Mouse (Mus musculus): ENCODE measurements around the gene Zbtb24. TPM values are rescaled to one million over a fixed set of nuclear protein-coding genes. Genes with fewer than 3 reads are reported as not detected.

The Zbtb24 gene
- polyA plus RNA-seq, 1 experiment from 2014 or later = 4.6 TPM

DNA sequence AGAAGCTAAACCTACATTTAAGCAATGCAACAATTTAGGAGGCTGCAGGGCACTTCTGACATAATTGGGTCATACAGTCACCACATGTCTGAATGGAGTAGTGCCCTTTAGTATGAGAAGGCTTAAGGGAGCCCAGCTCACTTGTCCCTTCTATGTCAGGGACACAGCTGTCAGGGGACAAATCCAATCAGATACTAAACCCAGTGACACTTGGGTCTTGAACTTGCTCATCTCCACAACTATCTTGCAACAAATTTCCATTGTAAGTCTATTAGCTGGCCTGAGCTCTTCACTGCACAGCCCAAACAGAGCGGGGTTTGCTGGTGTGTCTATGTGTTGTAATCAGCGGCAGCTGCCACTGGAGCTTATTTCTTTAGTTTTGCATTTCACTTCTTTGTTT, 26.5 kb upstream of the Zbtb24 start:
- Histone ChIP-seq H3K27ac (ENCODE audit: low read length) (no peak overlapping the region), H3K4me3 (ENCODE audit: low read depth, low read length) (no peak overlapping the region), H3K4me2 (ENCODE audit: low read depth, low read length) (no peak overlapping the region), H3K9ac (ENCODE audit: low read depth, low read length) (no peak overlapping the region), H3K27me3 (ENCODE audit: control insufficient read depth, insufficient read depth, low read depth, low read length) (no peaks in the 10 kb centered on the region), H3K9me3 (replicated peaks; ENCODE audit: control insufficient read depth, low read length) (no peaks in the 10 kb centered on the region), H3K4me1 (ENCODE audit: control insufficient read depth, low read depth, low read length) (no peaks in the 10 kb centered on the region), H3K36me3 (ENCODE audit: control insufficient read depth, insufficient read depth) (no peaks in the 10 kb centered on the region)
- 76% methylated on average over 2 of the region's 2 CpGs for WGBS (ENCODE audit: insufficient replicate concordance)
- ATAC-seq (ENCODE audit: low read depth) = no peak

DNA sequence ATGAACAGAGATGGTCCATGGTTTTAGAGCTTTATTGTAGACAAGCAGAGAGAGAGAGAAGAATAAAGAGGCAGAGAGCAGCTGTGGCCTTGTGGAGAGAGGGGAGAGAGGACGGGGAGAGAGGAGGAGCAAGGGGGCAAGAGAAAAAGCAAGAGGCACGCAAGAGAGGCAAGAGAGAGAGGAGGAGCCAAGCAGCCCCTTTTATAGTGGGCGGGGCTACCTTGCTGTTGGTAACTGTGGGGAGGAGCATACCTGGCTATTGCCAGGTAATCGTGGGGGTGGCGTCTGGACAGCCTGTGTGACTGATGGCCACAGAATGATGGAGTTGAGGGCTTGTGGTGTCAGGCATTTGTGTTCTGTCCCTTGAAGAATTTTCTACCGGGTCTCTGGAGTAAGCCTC, 23.8 kb upstream of the Zbtb24 start:
- H3K9ac ChIP-seq (ENCODE audit: low read depth, low read length) = no peak overlapping the region
- 48% methylated on average over 6 of the region's 6 CpGs for WGBS (ENCODE audit: insufficient replicate concordance)
- no peak for ATAC-seq (ENCODE audit: low read depth)
- H3K4me2 ChIP-seq (ENCODE audit: low read depth, low read length) = no peak overlapping the region
- no peaks in the 10 kb centered on the region for H3K4me1 ChIP-seq (ENCODE audit: control insufficient read depth, low read depth, low read length)
- no peak overlapping the region for H3K4me3 ChIP-seq (ENCODE audit: low read depth, low read length)
- H3K9me3 ChIP-seq (replicated peaks; ENCODE audit: control insufficient read depth, low read length) = no peaks in the 10 kb centered on the region
- H3K27ac ChIP-seq (ENCODE audit: low read length) = no peak overlapping the region
- no peaks in the 10 kb centered on the region for H3K36me3 ChIP-seq (ENCODE audit: control insufficient read depth, insufficient read depth)
- H3K27me3 ChIP-seq (ENCODE audit: control insufficient read depth, insufficient read depth, low read depth, low read length) = no peaks in the 10 kb centered on the region

DNA sequence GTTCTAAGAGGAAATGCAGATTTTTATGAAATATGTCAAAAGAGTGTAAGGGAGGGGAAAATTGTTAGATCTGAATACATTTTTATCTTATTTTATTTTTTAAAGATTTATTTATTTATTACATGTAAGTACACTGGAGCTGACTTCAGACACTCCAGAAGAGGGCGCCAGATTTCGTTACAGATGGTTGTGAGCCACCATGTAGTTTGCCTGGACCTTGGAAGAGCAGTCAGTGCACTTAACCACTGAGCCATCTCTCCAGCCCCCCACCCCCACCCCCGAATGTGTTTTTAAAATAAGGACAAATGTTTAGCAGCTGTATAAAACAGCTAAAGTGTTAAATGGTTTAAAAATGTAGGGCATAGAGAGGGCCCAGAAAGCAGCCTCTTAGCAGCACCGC, 15.6 kb upstream of the Zbtb24 start:
- Histone ChIP-seq H3K27me3 (ENCODE audit: control insufficient read depth, insufficient read depth, low read depth, low read length) (no peaks in the 10 kb centered on the region), H3K36me3 (ENCODE audit: control insufficient read depth, insufficient read depth) (no peaks in the 10 kb centered on the region), H3K9me3 (replicated peaks; ENCODE audit: control insufficient read depth, low read length) (no peaks in the 10 kb centered on the region), H3K9ac (ENCODE audit: low read depth, low read length) (no peak overlapping the region), H3K4me1 (ENCODE audit: control insufficient read depth, low read depth, low read length) (no peaks in the 10 kb centered on the region), H3K4me3 (ENCODE audit: low read depth, low read length) (no peak overlapping the region), H3K27ac (ENCODE audit: low read length) (no peak overlapping the region), H3K4me2 (ENCODE audit: low read depth, low read length) (no peak overlapping the region)
- WGBS (ENCODE audit: insufficient replicate concordance) = 24% methylated on average over 4 of the region's 4 CpGs
- ATAC-seq (ENCODE audit: low read depth) = no peak

DNA sequence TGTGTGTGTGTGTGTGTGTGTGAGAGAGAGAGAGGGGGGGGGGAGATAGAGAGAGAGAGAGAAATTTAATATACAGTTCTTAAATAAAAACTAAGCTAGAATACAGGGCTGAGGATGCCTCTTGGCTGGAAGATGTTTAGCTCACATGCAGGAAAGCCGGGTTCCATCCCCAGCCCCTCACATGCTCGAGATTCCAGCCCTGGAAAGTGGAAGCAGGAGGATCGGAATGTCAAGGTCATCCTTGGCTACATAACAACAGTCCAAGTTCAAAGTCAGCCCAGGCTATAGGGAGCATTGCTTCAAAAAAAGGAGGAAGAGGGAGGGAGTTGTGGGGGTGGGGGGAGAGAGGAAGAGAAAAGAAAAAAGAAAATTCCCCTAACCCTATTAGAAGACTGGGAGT, 15.0 kb upstream of the Zbtb24 start:
- Histone ChIP-seq H3K4me2 (ENCODE audit: low read depth, low read length) (no peak overlapping the region), H3K9ac (ENCODE audit: low read depth, low read length) (no peak overlapping the region), H3K9me3 (replicated peaks; ENCODE audit: control insufficient read depth, low read length) (no peaks in the 10 kb centered on the region), H3K36me3 (ENCODE audit: control insufficient read depth, insufficient read depth) (no peaks in the 10 kb centered on the region), H3K27ac (ENCODE audit: low read length) (no peak overlapping the region), H3K4me3 (ENCODE audit: low read depth, low read length) (no peak overlapping the region), H3K4me1 (ENCODE audit: control insufficient read depth, low read depth, low read length) (no peaks in the 10 kb centered on the region), H3K27me3 (ENCODE audit: control insufficient read depth, insufficient read depth, low read depth, low read length) (no peaks in the 10 kb centered on the region)
- WGBS (ENCODE audit: insufficient replicate concordance) = 33% methylated on average over 3 of the region's 3 CpGs
- no peak for ATAC-seq (ENCODE audit: low read depth)

DNA sequence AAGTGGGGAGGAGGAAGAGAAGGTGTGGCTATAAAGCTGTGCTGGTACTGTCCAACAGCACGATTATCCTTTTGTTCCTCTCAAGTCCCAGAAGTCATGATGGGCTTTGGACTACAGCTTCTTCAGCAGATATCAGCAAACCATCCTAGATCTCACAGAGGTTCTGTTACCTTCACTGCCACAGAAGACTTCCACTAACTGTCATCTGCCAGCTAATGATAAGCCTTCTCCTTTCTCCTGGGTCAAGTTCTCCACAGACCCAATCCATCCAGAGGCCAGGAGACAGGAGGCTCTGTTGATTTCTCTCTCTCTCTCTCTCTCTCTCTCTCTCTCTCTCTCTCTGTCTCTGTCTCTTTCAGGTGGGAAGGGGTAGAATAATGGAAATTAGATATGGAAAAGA, 2.0 kb upstream of the Zbtb24 start:
- Histone ChIP-seq H3K27me3 (ENCODE audit: control insufficient read depth, insufficient read depth, low read depth, low read length) (no peaks in the 10 kb centered on the region), H3K4me1 (ENCODE audit: control insufficient read depth, low read depth, low read length) (peaks cover 15% of the 10 kb centered on the region), H3K27ac (ENCODE audit: low read length) (no peak overlapping the region), H3K4me2 (ENCODE audit: low read depth, low read length) (no peak overlapping the region), H3K36me3 (ENCODE audit: control insufficient read depth, insufficient read depth) (no peaks in the 10 kb centered on the region; the same call in 1 of the 2 replicates), H3K9me3 (replicated peaks; ENCODE audit: control insufficient read depth, low read length) (no peaks in the 10 kb centered on the region), H3K4me3 (ENCODE audit: low read depth, low read length) (no peak overlapping the region), H3K9ac (ENCODE audit: low read depth, low read length) (no peak overlapping the region)
- no peak for ATAC-seq (ENCODE audit: low read depth)
- 5% methylated on average over 1 of the region's 1 CpGs for WGBS (ENCODE audit: insufficient replicate concordance)

DNA sequence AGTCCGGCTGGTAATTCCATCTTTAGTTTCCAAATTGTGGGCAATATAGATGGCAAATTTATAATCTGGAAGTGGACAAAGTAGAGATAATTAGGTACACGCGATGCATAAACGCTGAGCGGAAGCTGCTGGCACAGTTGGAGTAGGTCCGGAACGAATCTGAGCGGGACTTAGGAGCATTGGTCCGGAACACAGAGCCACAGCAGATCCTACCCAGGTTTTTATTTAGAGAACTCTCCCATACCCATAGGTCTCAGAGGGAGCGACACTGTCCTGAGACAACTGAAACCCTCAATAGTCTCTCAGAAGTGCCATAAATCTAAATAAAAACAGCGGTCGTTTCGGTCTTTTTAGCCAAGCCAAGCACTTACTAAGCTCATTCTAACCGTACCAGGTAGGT, 499 bp upstream of the Zbtb24 start:
- WGBS (ENCODE audit: insufficient replicate concordance) = 12% methylated on average over 14 of the region's 14 CpGs
- peak; percentile 15; the same call in 1 of the 2 replicates for ATAC-seq (ENCODE audit: low read depth)
- Histone ChIP-seq H3K4me2 (ENCODE audit: low read depth, low read length) (peak overlapping the region; percentile 88), H3K27ac (ENCODE audit: low read length) (peak overlapping the region; percentile 89), H3K4me1 (ENCODE audit: control insufficient read depth, low read depth, low read length) (peaks cover 15% of the 10 kb centered on the region), H3K27me3 (ENCODE audit: control insufficient read depth, insufficient read depth, low read depth, low read length) (no peaks in the 10 kb centered on the region), H3K4me3 (ENCODE audit: low read depth, low read length) (peak overlapping the region; percentile 94), H3K9me3 (replicated peaks; ENCODE audit: control insufficient read depth, low read length) (no peaks in the 10 kb centered on the region), H3K9ac (ENCODE audit: low read depth, low read length) (peak overlapping the region; percentile 73), H3K36me3 (ENCODE audit: control insufficient read depth, insufficient read depth) (no peaks in the 10 kb centered on the region; the same call in 1 of the 2 replicates)

DNA sequence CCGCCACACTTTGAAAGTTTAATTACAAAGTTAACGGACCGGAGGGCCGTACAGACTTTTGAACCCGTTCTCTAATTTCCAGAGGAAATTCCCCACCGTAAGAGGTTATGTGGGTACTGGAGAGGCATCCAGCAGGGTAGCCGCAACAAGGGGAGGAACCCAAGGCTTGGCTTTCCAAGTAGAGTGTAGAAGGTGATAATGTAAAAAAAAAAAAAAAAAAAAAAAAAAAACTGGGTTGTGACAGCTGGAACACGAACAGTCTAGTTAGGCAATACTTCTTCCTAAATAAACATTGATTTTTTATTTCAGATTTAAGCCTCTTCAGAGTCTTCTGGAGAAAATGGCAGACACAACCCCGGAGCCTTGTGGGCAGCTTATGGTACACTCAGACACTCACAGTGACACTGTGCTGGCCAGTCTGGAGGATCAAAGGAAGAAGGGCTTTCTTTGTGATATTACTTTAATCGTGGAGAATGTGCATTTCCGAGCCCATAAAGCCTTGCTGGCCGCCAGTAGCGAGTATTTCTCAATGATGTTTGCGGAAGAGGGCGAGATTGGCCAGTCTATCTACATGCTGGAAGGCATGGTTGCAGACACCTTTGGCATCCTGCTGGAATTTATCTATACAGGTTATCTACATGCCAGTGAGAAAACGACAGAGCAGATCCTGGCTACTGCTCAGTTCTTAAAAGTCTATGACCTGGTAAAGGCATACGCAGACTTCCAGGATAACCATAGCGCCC, 768 bp downstream of the Zbtb24 start:
- peak overlapping the region; percentile 94 for H3K4me3 ChIP-seq (ENCODE audit: low read depth, low read length)
- no peaks in the 10 kb centered on the region for H3K9me3 ChIP-seq (replicated peaks; ENCODE audit: control insufficient read depth, low read length)
- H3K4me2 ChIP-seq (ENCODE audit: low read depth, low read length) = peak overlapping the region; percentile 79
- H3K9ac ChIP-seq (ENCODE audit: low read depth, low read length) = peak overlapping the region; percentile 92
- no peaks in the 10 kb centered on the region; the same call in 1 of the 2 replicates for H3K36me3 ChIP-seq (ENCODE audit: control insufficient read depth, insufficient read depth)
- H3K27ac ChIP-seq (ENCODE audit: low read length) = peak overlapping the region; percentile 66
- no peaks in the 10 kb centered on the region for H3K27me3 ChIP-seq (ENCODE audit: control insufficient read depth, insufficient read depth, low read depth, low read length)
- 45% methylated on average over 18 of the region's 18 CpGs for WGBS (ENCODE audit: insufficient replicate concordance)
- no peak for ATAC-seq (ENCODE audit: low read depth)
- H3K4me1 ChIP-seq (ENCODE audit: control insufficient read depth, low read depth, low read length) = peaks cover 15% of the 10 kb centered on the region

DNA sequence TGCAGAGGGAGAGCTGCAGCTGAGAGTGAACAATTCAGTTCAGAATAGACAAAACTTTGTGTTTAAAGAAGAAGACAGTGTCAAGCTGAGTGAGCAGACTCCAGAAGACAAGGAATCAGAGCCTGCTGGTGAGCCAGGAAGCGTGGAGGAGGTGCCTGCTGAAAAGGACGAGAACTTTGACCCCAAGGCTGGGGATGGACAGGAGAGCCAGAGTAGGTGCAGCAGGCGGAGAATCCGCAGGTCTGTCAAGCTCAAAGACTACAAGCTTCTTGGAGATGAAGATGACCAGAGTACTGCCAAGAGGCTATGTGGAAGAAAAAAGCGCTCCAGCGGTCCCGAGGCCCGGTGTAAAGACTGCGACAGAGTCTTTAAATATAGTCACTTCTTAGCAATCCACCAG, 1.5 kb downstream of the Zbtb24 start:
- no peaks in the 10 kb centered on the region for H3K27me3 ChIP-seq (ENCODE audit: control insufficient read depth, insufficient read depth, low read depth, low read length)
- H3K4me2 ChIP-seq (ENCODE audit: low read depth, low read length) = no peak overlapping the region
- H3K9ac ChIP-seq (ENCODE audit: low read depth, low read length) = no peak overlapping the region
- H3K9me3 ChIP-seq (replicated peaks; ENCODE audit: control insufficient read depth, low read length) = no peaks in the 10 kb centered on the region
- H3K36me3 ChIP-seq (ENCODE audit: control insufficient read depth, insufficient read depth) = peaks cover 2% of the 10 kb centered on the region
- H3K4me1 ChIP-seq (ENCODE audit: control insufficient read depth, low read depth, low read length) = peaks cover 15% of the 10 kb centered on the region
- no peak overlapping the region for H3K27ac ChIP-seq (ENCODE audit: low read length)
- ATAC-seq (ENCODE audit: low read depth) = no peak
- WGBS (ENCODE audit: insufficient replicate concordance) = 90% methylated on average over 9 of the region's 9 CpGs
- H3K4me3 ChIP-seq (ENCODE audit: low read depth, low read length) = no peak overlapping the region

DNA sequence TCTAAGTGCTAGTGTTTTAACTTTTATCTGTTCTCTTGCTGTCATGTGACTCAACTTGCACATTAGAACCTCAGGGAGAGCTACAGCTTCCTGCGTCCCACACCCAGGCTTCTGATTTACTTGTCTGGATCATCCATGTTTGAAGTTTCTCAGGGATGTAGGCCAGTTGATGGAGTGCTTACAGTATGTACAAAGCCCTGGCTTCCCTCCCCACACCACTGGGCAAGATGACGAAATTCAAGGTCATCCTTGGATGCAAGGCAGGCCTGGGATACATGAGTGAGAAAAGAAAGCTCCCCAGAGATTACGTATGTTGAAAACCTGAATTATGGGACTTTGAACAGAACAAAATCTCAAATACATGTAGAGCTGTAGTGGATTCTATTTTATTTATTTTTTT, 2.6 kb downstream of the Zbtb24 start:
- H3K9ac ChIP-seq (ENCODE audit: low read depth, low read length) = no peak overlapping the region
- peaks cover 2% of the 10 kb centered on the region for H3K36me3 ChIP-seq (ENCODE audit: control insufficient read depth, insufficient read depth)
- WGBS (ENCODE audit: insufficient replicate concordance) = 81% methylated on average over 3 of the region's 3 CpGs
- no peaks in the 10 kb centered on the region for H3K9me3 ChIP-seq (replicated peaks; ENCODE audit: control insufficient read depth, low read length)
- no peak overlapping the region for H3K27ac ChIP-seq (ENCODE audit: low read length)
- no peak for ATAC-seq (ENCODE audit: low read depth)
- no peak overlapping the region for H3K4me2 ChIP-seq (ENCODE audit: low read depth, low read length)
- H3K27me3 ChIP-seq (ENCODE audit: control insufficient read depth, insufficient read depth, low read depth, low read length) = no peaks in the 10 kb centered on the region
- H3K4me3 ChIP-seq (ENCODE audit: low read depth, low read length) = no peak overlapping the region
- peaks cover 15% of the 10 kb centered on the region for H3K4me1 ChIP-seq (ENCODE audit: control insufficient read depth, low read depth, low read length)

Measured in liver, embryonic 16.5 days (tissue).